ENCODE assay signal across 9 mouse cellular contexts in genomic region chr17:13830636-13831341, GRCm38 (mm10).
DNase-seq lines count a peak whose midpoint lies in the region; ATAC-seq lines count a peak whose summit lies in the region.
"Had no signal": no experiment of that assay in that cellular context is flagged by ENCODE, and none has a peak within 500 bp of the region (broad histone marks: within the 10 kb centered on the region; RNA-seq: fewer than 3 reads in every experiment).

No protein-coding gene starts in this region.

- no peaks in the 10 kb centered on the region for H3K4me1 ChIP-seq in forebrain, embryonic 11.5 days (replicated peaks; ENCODE audit: control insufficient read depth, insufficient read depth, low read length)
- no peaks in the 10 kb centered on the region for H3K4me1 ChIP-seq in forebrain, embryonic 10.5 days

- H3K27ac ChIP-seq in forebrain, embryonic 11.5 days (ENCODE audit: low read depth, low read length), result no peak overlapping the region
- H3K27ac ChIP-seq in forebrain, embryonic 10.5 days, result no peak overlapping the region

- H3K4me3 ChIP-seq in forebrain, embryonic 11.5 days (ENCODE audit: low read depth, low read length), result no peak overlapping the region
- H3K4me3 ChIP-seq in forebrain, embryonic 10.5 days, result no peak overlapping the region
- H3K4me3 ChIP-seq: myocyte had no signal

- no peak overlapping the region for H3K4me2 ChIP-seq in forebrain, embryonic 11.5 days (ENCODE audit: low read depth, low read length, severe bottlenecking)

- no peaks in the 10 kb centered on the region for H3K9me3 ChIP-seq in forebrain, embryonic 11.5 days (ENCODE audit: control insufficient read depth, low read length)
- no peaks in the 10 kb centered on the region for H3K9me3 ChIP-seq in forebrain, embryonic 10.5 days

- no peaks in the 10 kb centered on the region; the same call in 1 of the 2 replicates for H3K36me3 ChIP-seq in forebrain, embryonic 11.5 days (ENCODE audit: control insufficient read depth, insufficient read depth, low read length)
- H3K36me3 ChIP-seq in forebrain, embryonic 10.5 days (replicated peaks), result peaks cover 85% of the 10 kb centered on the region

- no peak overlapping the region for H3K9ac ChIP-seq in forebrain, embryonic 11.5 days (ENCODE audit: low read length)

- 0 out of 2 replicates have a peak, but pooled peaks have one; percentile 44 for ATAC-seq in forebrain, embryonic 11.5 days (replicated peaks; ENCODE audit: low FRiP score)

- 88% methylated on average over 1 of the region's 1 CpGs for WGBS in forebrain, embryonic 11.5 days
- 87% methylated on average over 1 of the region's 1 CpGs for WGBS in forebrain, embryonic 10.5 days

- H3K27me3 ChIP-seq in forebrain, embryonic 11.5 days (ENCODE audit: control insufficient read depth, insufficient read depth, low read length), result no peaks in the 10 kb centered on the region
- H3K27me3 ChIP-seq in forebrain, embryonic 10.5 days (ENCODE audit: poor library complexity, severe bottlenecking), result no peaks in the 10 kb centered on the region

- intact Hi-C loops in heart, postnatal 10 days (cut with DNase I), result loop anchor here (1.0 to 5.0 kb wide), 3 partner anchors 148 to 358 kb away; no protein-coding TSS in a partner anchor
- intact Hi-C loops in left cerebral cortex, postnatal 25 days (cut with DNase I), result loop anchor here (1.0 kb wide), 1 partner anchor 358 kb away; no protein-coding TSS in a partner anchor

- DNase-seq in forebrain, embryonic 11.5 days (ENCODE audit: low spot score), result no peak
- DNase-seq in forebrain, embryonic 10.5 days (ENCODE audit: extremely low spot score, low spot score), result no peak
- peak; percentile 26 for DNase-seq in urinary bladder, postnatal 14 days (ENCODE audit: low spot score)
- DNase-seq in urinary bladder, adult 18-20 months (ENCODE audit: low spot score in 2 of 2), result no peak
- peak; percentile 65 to 76 for DNase-seq in heart, postnatal 10 days
- peak; percentile 69 to 82 for DNase-seq in left cerebral cortex, postnatal 25 days (ENCODE audit: low spot score in 2 of 2)
- peak; percentile 74 for DNase-seq in retina, postnatal 1 day
- DNase-seq in B cell, adult 2 months, result no peak

Comparison
In these comparisons a context has a peak if more than half of its experiments do, and no peak if none do; other contexts are left out.
1. DNase-seq: peak in urinary bladder, postnatal 14 days (single experiment), heart, postnatal 10 days (2 of 2), left cerebral cortex, postnatal 25 days (2 of 2) and retina, postnatal 1 day (single experiment); none in forebrain, embryonic 11.5 days (single experiment), forebrain, embryonic 10.5 days (single experiment), urinary bladder, adult 18-20 months (0 of 2) and B cell, adult 2 months (0 of 2).